ENCODE assay signal across 22 mouse cellular contexts in genomic region chr9:42857756-42858155, GRCm38 (mm10).
"Had no signal": no experiment of that assay in that cellular context is flagged by ENCODE, and none has a peak within 500 bp of the region (broad histone marks: within the 10 kb centered on the region; RNA-seq: fewer than 3 reads in every experiment).

No protein-coding gene starts in this region.

- H3K4me1 ChIP-seq: liver, embryonic 12.5 days; liver, embryonic 15.5 days; megakaryocyte, embryonic 14.5 days; midbrain, embryonic 13.5 days had no signal

- H3K27me3 ChIP-seq: limb, embryonic 13.5 days; liver, embryonic 12.5 days; liver, embryonic 15.5 days; lung, embryonic 15.5 days had no signal

- DNase-seq: kidney, postnatal 25 days; layer of hippocampus, adult 9-11 months; liver; lung, adult 18-20 months; lung, postnatal 10 days; lung, postnatal 36 days; right cerebral cortex, postnatal 14 days; right cerebral cortex, postnatal 4 days; thymus, adult 2 months; thymus, postnatal 25 days had no signal

- H3K4me3 ChIP-seq: layer of hippocampus, adult 2 months; limb, embryonic 10.5 days; limb, embryonic 13.5 days; liver, embryonic 12.5 days; liver, embryonic 15.5 days; lung, embryonic 15.5 days; megakaryocyte, embryonic 14.5 days; midbrain, embryonic 10.5 days; midbrain, embryonic 13.5 days; myocyte had no signal

- H3K27ac ChIP-seq: kidney, postnatal 0 days; layer of hippocampus, adult 2 months; limb, embryonic 10.5 days; limb, embryonic 13.5 days; liver, embryonic 12.5 days; liver, embryonic 15.5 days; lung, embryonic 15.5 days; midbrain, embryonic 10.5 days; midbrain, embryonic 13.5 days; stomach, postnatal 0 days had no signal
